Mouse (Mus musculus) cortical plate, adult 2 months (tissue): ENCODE measurements around the gene Phf2.

Experiments
- CTCF ChIP-seq: fragments of 200-500 bp; IDR thresholded peaks from 2 replicates; pipeline ENCODE4 v1.5.1; 2011; ENCODE audit warnings: mild to moderate bottlenecking, control low read depth, low read length; ENCODE audit not compliant: insufficient read depth; ENCODE audit errors: extremely low read depth
- POLR2A ChIP-seq: fragments of 200-500 bp; IDR thresholded peaks from 2 replicates; pipeline ENCODE4 v1.6.1; 2011; ENCODE audit warnings: mild to moderate bottlenecking, low read length, control low read depth; ENCODE audit not compliant: insufficient read depth; ENCODE audit errors: extremely low read depth

DNA sequence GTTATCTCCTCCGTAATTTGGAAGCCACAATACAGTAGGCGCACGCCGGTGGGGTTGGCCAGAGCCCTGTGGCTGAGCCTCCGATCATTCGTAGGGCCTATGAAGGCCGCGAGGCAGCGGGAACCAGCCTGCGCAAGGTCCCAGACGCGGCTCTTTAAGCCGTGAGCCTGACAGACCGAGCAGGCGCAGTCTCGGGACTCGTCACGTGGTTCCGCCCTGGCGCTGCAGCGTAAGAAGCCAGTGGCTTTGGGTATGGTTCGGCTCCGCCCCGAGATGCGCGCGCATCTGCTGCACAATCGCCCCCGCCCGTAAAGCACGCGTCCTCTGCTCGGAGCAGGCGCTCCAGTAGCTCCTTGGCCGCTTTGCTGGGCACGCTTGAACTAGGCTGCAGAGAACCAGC, 7.6 kb upstream of the Phf2 start:
- TF ChIP-seq POLR2A (peak; percentile 99), CTCF (no peak)
